Mouse (Mus musculus): ENCODE results near the gene Hic2. TPM values are rescaled to one million over a fixed set of nuclear protein-coding genes. Genes with fewer than 3 reads are reported as not detected.

Gene Hic2
- polyA plus RNA-seq, 1 experiment from 2014 or later = 10.8 TPM

GRCm38 (mm10) chr16:17266113-17266512 lies 32.7 kb downstream of the Hic2 start:
- ATAC-seq (ENCODE audit: low FRiP score) = no peak
- Histone ChIP-seq H3K4me1 (ENCODE audit: control insufficient read depth, insufficient read depth, low read length) (no peaks in the 10 kb centered on the region), H3K27ac (ENCODE audit: low read depth, low read length) (no peak overlapping the region), H3K4me2 (no peak overlapping the region), H3K4me3 (ENCODE audit: low read depth, low read length) (no peak overlapping the region), H3K36me3 (ENCODE audit: control insufficient read depth, insufficient read depth, low read length) (peaks cover 5% of the 10 kb centered on the region), H3K27me3 (ENCODE audit: control insufficient read depth, insufficient read depth, low read length) (no peaks in the 10 kb centered on the region), H3K9me3 (ENCODE audit: control insufficient read depth, low read length) (no peaks in the 10 kb centered on the region), H3K9ac (ENCODE audit: low read length) (no peak overlapping the region)
- 66% methylated on average over 3 of the region's 3 CpGs for WGBS
- DNase-seq (ENCODE audit: low spot score, missing footprints) = no peak

GRCm38 (mm10) chr16:17267937-17268336 lies 34.6 kb downstream of the Hic2 start:
- no peak for ATAC-seq (ENCODE audit: low FRiP score)
- H3K36me3 ChIP-seq (ENCODE audit: control insufficient read depth, insufficient read depth, low read length) = no peaks in the 10 kb centered on the region
- H3K4me3 ChIP-seq (ENCODE audit: low read depth, low read length) = no peak overlapping the region
- H3K4me2 ChIP-seq = no peak overlapping the region
- no peaks in the 10 kb centered on the region for H3K9me3 ChIP-seq (ENCODE audit: control insufficient read depth, low read length)
- H3K27ac ChIP-seq (ENCODE audit: low read depth, low read length) = no peak overlapping the region
- H3K4me1 ChIP-seq (ENCODE audit: control insufficient read depth, insufficient read depth, low read length) = no peaks in the 10 kb centered on the region
- H3K9ac ChIP-seq (ENCODE audit: low read length) = no peak overlapping the region
- DNase-seq (ENCODE audit: low spot score, missing footprints) = peak; percentile 66
- H3K27me3 ChIP-seq (ENCODE audit: control insufficient read depth, insufficient read depth, low read length) = no peaks in the 10 kb centered on the region
- 85% methylated on average over 5 of the region's 5 CpGs for WGBS

GRCm38 (mm10) chr16:17269872-17270271 lies 36.5 kb downstream of the Hic2 start:
- no peak for ATAC-seq (ENCODE audit: low FRiP score)
- H3K4me2 ChIP-seq = no peak overlapping the region

GRCm38 (mm10) chr16:17271124-17271523 lies 37.8 kb downstream of the Hic2 start:
- Histone ChIP-seq H3K4me2 (no peak overlapping the region), H3K36me3 (ENCODE audit: control insufficient read depth, insufficient read depth, low read length) (no peaks in the 10 kb centered on the region), H3K9me3 (ENCODE audit: control insufficient read depth, low read length) (no peaks in the 10 kb centered on the region), H3K27ac (ENCODE audit: low read depth, low read length) (no peak overlapping the region), H3K27me3 (ENCODE audit: control insufficient read depth, insufficient read depth, low read length) (no peaks in the 10 kb centered on the region), H3K4me3 (ENCODE audit: low read depth, low read length) (no peak overlapping the region), H3K4me1 (ENCODE audit: control insufficient read depth, insufficient read depth, low read length) (no peaks in the 10 kb centered on the region), H3K9ac (ENCODE audit: low read length) (no peak overlapping the region)
- ATAC-seq (ENCODE audit: low FRiP score) (no peak), DNase-seq (ENCODE audit: low spot score, missing footprints) (no peak)
- WGBS = 68% methylated on average over 4 of the region's 4 CpGs

More at GRCm38 (mm10) chr16:17269872-17270271, 36.5 kb downstream of the Hic2 start:
- no peaks in the 10 kb centered on the region for H3K9me3 ChIP-seq (ENCODE audit: control insufficient read depth, low read length)
- no peak overlapping the region for H3K4me3 ChIP-seq (ENCODE audit: low read depth, low read length)
- DNase-seq (ENCODE audit: low spot score, missing footprints) = peak; percentile 23
- WGBS = 86% methylated on average over 5 of the region's 5 CpGs
- no peak overlapping the region for H3K9ac ChIP-seq (ENCODE audit: low read length)
- H3K27me3 ChIP-seq (ENCODE audit: control insufficient read depth, insufficient read depth, low read length) = no peaks in the 10 kb centered on the region
- no peaks in the 10 kb centered on the region for H3K4me1 ChIP-seq (ENCODE audit: control insufficient read depth, insufficient read depth, low read length)
- no peaks in the 10 kb centered on the region for H3K36me3 ChIP-seq (ENCODE audit: control insufficient read depth, insufficient read depth, low read length)
- no peak overlapping the region for H3K27ac ChIP-seq (ENCODE audit: low read depth, low read length)

GRCm38 (mm10) chr16:17271856-17272255 lies 38.5 kb downstream of the Hic2 start:
- no peak for DNase-seq (ENCODE audit: low spot score, missing footprints)
- peaks cover 4% of the 10 kb centered on the region for H3K4me1 ChIP-seq (ENCODE audit: control insufficient read depth, insufficient read depth, low read length)
- H3K9me3 ChIP-seq (ENCODE audit: control insufficient read depth, low read length) = no peaks in the 10 kb centered on the region
- no peak for ATAC-seq (ENCODE audit: low FRiP score)
- no peak overlapping the region for H3K27ac ChIP-seq (ENCODE audit: low read depth, low read length)
- H3K4me2 ChIP-seq = no peak overlapping the region
- WGBS = 79% methylated on average over 6 of the region's 6 CpGs
- H3K4me3 ChIP-seq (ENCODE audit: low read depth, low read length) = no peak overlapping the region
- H3K9ac ChIP-seq (ENCODE audit: low read length) = no peak overlapping the region
- no peaks in the 10 kb centered on the region for H3K36me3 ChIP-seq (ENCODE audit: control insufficient read depth, insufficient read depth, low read length)
- H3K27me3 ChIP-seq (ENCODE audit: control insufficient read depth, insufficient read depth, low read length) = peaks cover 4% of the 10 kb centered on the region; the same call in 1 of the 2 replicates

- H3K4me2 ChIP-seq = peak within 1 kb of the TSS; percentile 93
- H3K4me3 ChIP-seq (ENCODE audit: low read depth, low read length) = peak within 1 kb of the TSS; percentile 51
- H3K4me1 ChIP-seq (ENCODE audit: control insufficient read depth, insufficient read depth, low read length) = peaks cover 14% of the 10 kb centered on the region
- no peaks in the 10 kb centered on the region for H3K36me3 ChIP-seq (ENCODE audit: control insufficient read depth, insufficient read depth, low read length)
- H3K27ac ChIP-seq (ENCODE audit: low read depth, low read length) = peak within 1 kb of the TSS; percentile 69; the same call in 1 of the 2 replicates
- H3K27me3 ChIP-seq (ENCODE audit: control insufficient read depth, insufficient read depth, low read length) = peaks cover 29% of the 10 kb centered on the region
- ATAC-seq (ENCODE audit: low FRiP score) = peak; percentile 1; the same call in 1 of the 2 replicates
- H3K9ac ChIP-seq (ENCODE audit: low read length) = peak within 1 kb of the TSS; percentile 69
- no peak for DNase-seq (ENCODE audit: low spot score, missing footprints)
- no peaks in the 10 kb centered on the region for H3K9me3 ChIP-seq (ENCODE audit: control insufficient read depth, low read length)
- 59% methylated on average over 7 of the region's 7 CpGs for WGBS
Observed at GRCm38 (mm10) chr16:17275721-17276120, 42.3 kb downstream of the Hic2 start, which contains the start of gene Tmem191c. Gene Tmem191c, plus strand, starts transcription at chr16:17276077.

- 0 out of 2 replicates have a peak, but pooled peaks cover 2% of the 10 kb centered on the region for H3K36me3 ChIP-seq (ENCODE audit: control insufficient read depth, insufficient read depth, low read length)
- H3K27me3 ChIP-seq (ENCODE audit: control insufficient read depth, insufficient read depth, low read length) = peaks cover 29% of the 10 kb centered on the region
- H3K4me2 ChIP-seq = peak overlapping the region; percentile 93
- peak; percentile 98 for DNase-seq (ENCODE audit: low spot score, missing footprints)
- peak overlapping the region; percentile 69 for H3K9ac ChIP-seq (ENCODE audit: low read length)
- WGBS = under 1% methylated on average over 62 of the region's 62 CpGs
- no peaks in the 10 kb centered on the region for H3K9me3 ChIP-seq (ENCODE audit: control insufficient read depth, low read length)
- peak overlapping the region; percentile 69; the same call in 1 of the 2 replicates for H3K27ac ChIP-seq (ENCODE audit: low read depth, low read length)
- H3K4me3 ChIP-seq (ENCODE audit: low read depth, low read length) = peak overlapping the region; percentile 51
- H3K4me1 ChIP-seq (ENCODE audit: control insufficient read depth, insufficient read depth, low read length) = peaks cover 14% of the 10 kb centered on the region
- peak; percentile 91 for ATAC-seq (ENCODE audit: low FRiP score)
Observed at GRCm38 (mm10) chr16:17276164-17277151, 43.1 kb downstream of the Hic2 start.

- Histone ChIP-seq H3K9ac (ENCODE audit: low read length) (0 out of 2 replicates have a peak overlapping the region, but pooled peaks have one; percentile 9), H3K36me3 (ENCODE audit: control insufficient read depth, insufficient read depth, low read length) (0 out of 2 replicates have a peak, but pooled peaks cover 2% of the 10 kb centered on the region), H3K4me2 (peak overlapping the region; percentile 93), H3K4me1 (ENCODE audit: control insufficient read depth, insufficient read depth, low read length) (peaks cover 14% of the 10 kb centered on the region), H3K4me3 (ENCODE audit: low read depth, low read length) (peak overlapping the region; percentile 51), H3K27me3 (ENCODE audit: control insufficient read depth, insufficient read depth, low read length) (peaks cover 29% of the 10 kb centered on the region), H3K9me3 (ENCODE audit: control insufficient read depth, low read length) (no peaks in the 10 kb centered on the region), H3K27ac (ENCODE audit: low read depth, low read length) (no peak overlapping the region)
- peak; percentile 45; the same call in 1 of the 2 replicates for ATAC-seq (ENCODE audit: low FRiP score)
- peak; percentile 92 for DNase-seq (ENCODE audit: low spot score, missing footprints)
- 3% methylated on average over 59 of the region's 61 CpGs for WGBS
Observed at GRCm38 (mm10) chr16:17277342-17278211, 44.2 kb downstream of the Hic2 start.
